Mouse (Mus musculus) MEL (cell line): ENCODE results near the gene Mrvi1. TPM values are rescaled to one million over a fixed set of nuclear protein-coding genes. Genes with fewer than 3 reads are reported as not detected.

Experiments used
- DNase-seq: peaks from one replicate; pipeline ENCODE4 v3.0.0; 2011; ENCODE audit warnings: low read depth, low spot score
- H3K27ac ChIP-seq: 2 replicates; pipeline ENCODE4 v1.5.1; 2012; ENCODE audit warnings: low read depth, mild to moderate bottlenecking, control low read depth, low read length, moderate library complexity; ENCODE audit not compliant: control insufficient read depth
- H3K27me3 ChIP-seq, 2 experiments: fragments of 150-350 bp in 1 of 2; sonication (generic) in 1 of 2; 2 replicates each; pipeline ENCODE4 v1.6.1; 2012; ENCODE audit warnings: low read length in 2 of 2, mild to moderate bottlenecking in 2 of 2, improper control_type of control experiment in 1 of 2, moderate library complexity in 1 of 2; ENCODE audit not compliant: insufficient read depth in 2 of 2, control insufficient read depth in 1 of 2
- H3K36me3 ChIP-seq, 2 experiments: 2 replicates each; pipeline ENCODE4 v1.6.1; 2012 to 2014; ENCODE audit warnings: low read length in 2 of 2, improper control_type of control experiment in 1 of 2, inconsistent platforms in 1 of 2, mild to moderate bottlenecking in 1 of 2; ENCODE audit not compliant: insufficient read depth in 2 of 2, control insufficient read depth in 1 of 2
- H3K4me1 ChIP-seq, 2 experiments: fragments of 150-350 bp in 1 of 2; sonication (generic) in 1 of 2; 2 replicates each; pipeline ENCODE4 v1.6.1; 2012; ENCODE audit warnings: low read length in 2 of 2, improper control_type of control experiment in 1 of 2, mild to moderate bottlenecking in 1 of 2; ENCODE audit not compliant: insufficient read depth in 2 of 2, control insufficient read depth in 1 of 2
- H3K4me3 ChIP-seq, 2 experiments: fragments of 150-350 bp in 1 of 2; sonication (generic) in 1 of 2; 2 replicates each; pipeline ENCODE4 v1.5.1; 2012; ENCODE audit warnings: low read depth in 2 of 2, low read length in 2 of 2, mild to moderate bottlenecking in 2 of 2, moderate library complexity in 2 of 2, control low read depth in 1 of 2, improper control_type of control experiment in 1 of 2; ENCODE audit not compliant: control insufficient read depth in 1 of 2, insufficient read depth in 1 of 2
- H3K79me2 ChIP-seq: 2 replicates; pipeline ENCODE4 v1.6.1; 2012; ENCODE audit warnings: mild to moderate bottlenecking, low read length, moderate library complexity; ENCODE audit not compliant: control insufficient read depth, poor library complexity, insufficient read depth
- H3K9ac ChIP-seq: 2 replicates; pipeline ENCODE4 v1.6.1; 2012; ENCODE audit warnings: low read depth, mild to moderate bottlenecking, control low read depth, low read length, moderate library complexity; ENCODE audit not compliant: control insufficient read depth, poor library complexity, severe bottlenecking
- H3K9me3 ChIP-seq: fragments of 150-350 bp; sonication (generic); replicated peaks from 2 replicates; pipeline ENCODE4 v1.6.1; 2012; ENCODE audit warnings: mild to moderate bottlenecking, low read length, improper control_type of control experiment, moderate library complexity; ENCODE audit not compliant: insufficient read depth
- BHLHE40 ChIP-seq: IDR thresholded peaks from 2 replicates; pipeline ENCODE4 v1.6.1; 2012; ENCODE audit warnings: low read depth, mild to moderate bottlenecking, inconsistent platforms, low read length, improper control_type of control experiment, borderline replicate concordance
- CHD1 ChIP-seq: IDR thresholded peaks from 2 replicates; pipeline ENCODE4 v1.6.1; 2012; ENCODE audit warnings: low read depth, mild to moderate bottlenecking, inconsistent platforms, low read length, improper control_type of control experiment
- CTCF ChIP-seq, 3 experiments: IDR thresholded peaks in 2 of 3; conservative IDR thresholded peaks in 1 of 3; 2 replicates each; pipeline ENCODE4 v1.5.1; 2011 to 2012; ENCODE audit warnings: low read length in 3 of 3, low read depth in 2 of 3, mild to moderate bottlenecking in 2 of 3, improper control_type of control experiment in 1 of 3, inconsistent platforms in 1 of 3, mixed read lengths in 1 of 3, moderate library complexity in 1 of 3; ENCODE audit not compliant: control insufficient read depth in 1 of 3, insufficient read depth in 1 of 3, poor library complexity in 1 of 3, severe bottlenecking in 1 of 3
- E2F4 ChIP-seq: IDR thresholded peaks from 2 replicates; pipeline ENCODE4 v1.6.1; 2011; ENCODE audit warnings: low read depth, low read length, improper control_type of control experiment, borderline replicate concordance
- ELF1 ChIP-seq: IDR thresholded peaks from 2 replicates; pipeline ENCODE4 v1.6.1; 2014; ENCODE audit warnings: low read depth, mild to moderate bottlenecking, inconsistent platforms, low read length, improper control_type of control experiment, moderate library complexity
- EP300 ChIP-seq, 2 experiments: IDR thresholded peaks; 2 replicates each; pipeline ENCODE4 v1.6.1; 2011; ENCODE audit warnings: improper control_type of control experiment in 2 of 2, low read length in 2 of 2, low read depth in 1 of 2, mild to moderate bottlenecking in 1 of 2
- GATA1 ChIP-seq: IDR thresholded peaks from 2 replicates; pipeline ENCODE4 v1.6.1; 2011; ENCODE audit warnings: low read depth, low read length, improper control_type of control experiment
- HCFC1 ChIP-seq: IDR thresholded peaks from 2 replicates; pipeline ENCODE4 v1.6.1; 2012; ENCODE audit warnings: low read depth, mild to moderate bottlenecking, inconsistent platforms, low read length, improper control_type of control experiment, moderate library complexity
- KAT2A ChIP-seq: conservative IDR thresholded peaks from 2 replicates; pipeline ENCODE4 v1.6.1; 2012; ENCODE audit warnings: low read depth, low read length, improper control_type of control experiment, inconsistent platforms
- MAFK ChIP-seq: IDR thresholded peaks from 2 replicates; pipeline ENCODE4 v1.6.1; 2011; ENCODE audit warnings: low read depth, mild to moderate bottlenecking, low read length, improper control_type of control experiment, borderline replicate concordance
- MAX ChIP-seq: IDR thresholded peaks from 2 replicates; pipeline ENCODE4 v1.6.1; 2011; ENCODE audit warnings: low read length, improper control_type of control experiment
- MAZ ChIP-seq: IDR thresholded peaks from 2 replicates; pipeline ENCODE4 v1.6.1; 2012; ENCODE audit warnings: low read depth, mild to moderate bottlenecking, inconsistent platforms, low read length, improper control_type of control experiment
- MEF2A ChIP-seq: IDR thresholded peaks from 2 replicates; pipeline ENCODE4 v1.6.1; 2014; ENCODE audit warnings: low read depth, mild to moderate bottlenecking, inconsistent platforms, low read length, improper control_type of control experiment; ENCODE audit not compliant: poor library complexity, insufficient replicate concordance, severe bottlenecking; ENCODE audit errors: extremely low read depth
- MYB ChIP-seq: IDR thresholded peaks from 2 replicates; pipeline ENCODE4 v1.6.1; 2011; ENCODE audit warnings: mild to moderate bottlenecking, low read depth, low read length, improper control_type of control experiment
- NELFE ChIP-seq: IDR thresholded peaks from 2 replicates; pipeline ENCODE4 v1.6.1; 2011; ENCODE audit warnings: low read depth, low read length, improper control_type of control experiment
- NRF1 ChIP-seq: IDR thresholded peaks from 2 replicates; pipeline ENCODE4 v1.6.1; 2014; ENCODE audit warnings: low read depth, mild to moderate bottlenecking, inconsistent platforms, low read length, improper control_type of control experiment, moderate library complexity; ENCODE audit not compliant: poor library complexity, insufficient read depth, severe bottlenecking
- POLR2A ChIP-seq, 2 experiments: IDR thresholded peaks; 2 replicates each; pipeline ENCODE4 v1.6.1; 2011 to 2012; ENCODE audit warnings: low read length in 2 of 2, mild to moderate bottlenecking in 2 of 2, control low read depth in 1 of 2, improper control_type of control experiment in 1 of 2, low read depth in 1 of 2, moderate library complexity in 1 of 2; ENCODE audit not compliant: control insufficient read depth in 1 of 2, insufficient read depth in 1 of 2, poor library complexity in 1 of 2
- POLR2AphosphoS2 ChIP-seq: IDR thresholded peaks from 2 replicates; pipeline ENCODE4 v1.6.1; 2011; ENCODE audit warnings: low read length, improper control_type of control experiment
- POLR2AphosphoS5 ChIP-seq: IDR thresholded peaks from 2 replicates; pipeline ENCODE4 v1.6.1; 2012; ENCODE audit warnings: low read depth, borderline replicate concordance, mild to moderate bottlenecking, inconsistent platforms, low read length, moderate library complexity, mixed read lengths
- RAD21 ChIP-seq: IDR thresholded peaks from 2 replicates; pipeline ENCODE4 v1.6.1; 2011; ENCODE audit warnings: mild to moderate bottlenecking, low read depth, low read length, improper control_type of control experiment
- SIN3A ChIP-seq: IDR thresholded peaks from 2 replicates; pipeline ENCODE4 v1.6.1; 2012; ENCODE audit warnings: low read length, improper control_type of control experiment, inconsistent platforms
- SMC3 ChIP-seq: IDR thresholded peaks from 2 replicates; pipeline ENCODE4 v1.6.1; 2011; ENCODE audit warnings: low read depth, low read length, improper control_type of control experiment
- TAL1 ChIP-seq: IDR thresholded peaks from 2 replicates; pipeline ENCODE4 v1.6.1; 2012; ENCODE audit warnings: mild to moderate bottlenecking, inconsistent platforms, low read length, moderate library complexity, mixed read lengths
- USF1 ChIP-seq: IDR thresholded peaks from 2 replicates; pipeline ENCODE4 v1.6.1; 2014; ENCODE audit warnings: low read depth, mild to moderate bottlenecking, inconsistent platforms, low read length, improper control_type of control experiment, moderate library complexity
- ZKSCAN1 ChIP-seq: IDR thresholded peaks from 2 replicates; pipeline ENCODE4 v1.6.1; 2012; ENCODE audit warnings: low read depth, mild to moderate bottlenecking, inconsistent platforms, low read length, improper control_type of control experiment, moderate library complexity
- ZNF384 ChIP-seq: IDR thresholded peaks from 2 replicates; pipeline ENCODE4 v1.6.1; 2012; ENCODE audit warnings: low read depth, mild to moderate bottlenecking, inconsistent platforms, low read length, improper control_type of control experiment
- polyA plus RNA-seq, 2 experiments: library from polyadenylated mRNA; stranded (reverse) in 1 of 2; unstranded in 1 of 2; fragments of >175 nt in 1 of 2; fragments of >200 nt in 1 of 2; gene quantifications; 2 replicates each; pipeline versions ENCODE4 v1.2.1 to v1.2.4; 2012; ENCODE audit warnings: low replicate concordance in 2 of 2, low read depth in 1 of 2; ENCODE audit not compliant: insufficient read length in 2 of 2, insufficient read depth in 1 of 2, missing spikeins in 1 of 2
- total RNA-seq: library from RNA; depleted of rRNA; stranded (reverse); fragments of 300-350 nt; gene quantifications from 2 replicates; pipeline ENCODE4 v1.2.3, GENCODE M21; 2012

The Mrvi1 gene
- total and polyA plus RNA-seq, 3 experiments, result 0.19 to 0.92 TPM; not detected in 1

DNA sequence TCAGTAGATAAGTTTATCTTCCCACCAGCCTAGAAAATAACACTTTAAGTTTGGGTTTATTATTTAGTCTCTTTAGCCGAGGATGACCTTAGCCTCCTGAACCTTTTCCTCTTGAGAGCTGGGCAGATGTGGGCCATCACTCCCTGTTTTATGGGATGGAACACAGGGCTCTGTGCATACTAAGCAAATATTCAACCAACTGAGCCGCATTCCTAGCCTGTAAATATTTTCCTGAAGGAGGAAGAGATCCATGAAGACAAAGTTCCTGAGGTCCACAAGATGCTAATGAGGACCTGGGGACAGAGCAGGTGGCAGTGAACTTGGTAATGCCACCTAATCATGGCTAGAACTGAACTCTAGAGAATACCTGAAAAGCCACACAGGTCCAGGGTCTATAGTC, 9.5 kb downstream of the Mrvi1 start:
- no peaks in the 10 kb centered on the region for H3K9me3 ChIP-seq
- no peak overlapping the region for H3K9ac ChIP-seq
- peaks cover 0 to 13% of the 10 kb centered on the region in 2 experiments; a peak in 2 of 4 replicates for H3K36me3 ChIP-seq
- no peak overlapping the region for H3K4me3 ChIP-seq
- H3K27ac ChIP-seq, result no peak overlapping the region
- TF ChIP-seq ELF1, result no peak
- TF ChIP-seq SIN3A, result no peak
- no peak for TF ChIP-seq E2F4
- TF ChIP-seq CHD1, result no peak
- TF ChIP-seq HCFC1, result no peak
- no peak for TF ChIP-seq MYB
- no peak for TF ChIP-seq GATA1
- no peak for TF ChIP-seq TAL1
- TF ChIP-seq CTCF (IDR thresholded peaks at IDR 0.05 in 2 of 3, conservative IDR thresholded peaks at IDR 0.05 in 1 of 3; ENCODE audit: control insufficient read depth in 1 of 3, insufficient read depth in 1 of 3, low read depth in 2 of 3, low read length in 3 of 3, poor library complexity in 1 of 3, severe bottlenecking in 1 of 3), result no peak
- TF ChIP-seq MAFK, result no peak
- TF ChIP-seq RAD21, result no peak
- TF ChIP-seq NRF1, result no peak
- no peak for TF ChIP-seq NELFE
- no peak for TF ChIP-seq MAX
- TF ChIP-seq USF1, result no peak
- no peak for TF ChIP-seq MEF2A
- no peak for TF ChIP-seq ZKSCAN1
- TF ChIP-seq BHLHE40, result no peak
- TF ChIP-seq, all 39 proteins: peak for 0
- DNase-seq, result no peak
- Histone ChIP-seq H3K27me3 (no peaks in the 10 kb centered on the region), H3K79me2 (no peaks in the 10 kb centered on the region), H3K4me1 (peaks cover 17 to 22% of the 10 kb centered on the region in 2 experiments)

DNA sequence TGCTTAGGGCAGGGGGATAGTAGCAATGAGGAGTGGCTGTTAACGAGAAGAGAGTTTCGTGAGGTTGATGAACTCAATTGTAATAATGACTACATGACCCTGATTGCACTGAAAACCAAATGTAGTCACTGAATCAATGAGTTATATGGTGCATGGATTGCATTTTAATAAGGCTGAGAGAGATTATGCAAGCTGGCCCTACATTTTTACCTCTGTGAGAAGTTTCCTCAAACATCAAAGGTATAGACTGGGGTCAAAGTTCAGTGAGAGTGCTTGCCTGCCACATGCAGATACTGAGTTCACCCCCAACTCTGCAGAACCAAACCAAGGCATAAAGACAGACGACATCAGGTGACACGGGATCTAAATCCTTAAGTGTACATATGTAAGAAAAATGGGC, 14.9 kb downstream of the Mrvi1 start:
- DNase-seq, result no peak
- H3K4me1 ChIP-seq, result peaks cover 7 to 16% of the 10 kb centered on the region in 2 experiments; a peak in 3 of 4 replicates
- no peak overlapping the region for H3K9ac ChIP-seq
- peaks cover 0 to 8% of the 10 kb centered on the region in 2 experiments; a peak in 2 of 4 replicates for H3K36me3 ChIP-seq
- no peak overlapping the region for H3K27ac ChIP-seq
- no peaks in the 10 kb centered on the region for H3K9me3 ChIP-seq
- H3K27me3 ChIP-seq, result no peaks in the 10 kb centered on the region
- no peaks in the 10 kb centered on the region for H3K79me2 ChIP-seq
- TF ChIP-seq BHLHE40, result no peak
- no peak for TF ChIP-seq POLR2AphosphoS2
- TF ChIP-seq MYB, result no peak
- TF ChIP-seq HCFC1, result no peak
- no peak for TF ChIP-seq EP300 (IDR thresholded peaks at IDR 0.05; ENCODE audit: low read depth in 1 of 2, low read length in 2 of 2)
- no peak for TF ChIP-seq MAZ
- no peak for TF ChIP-seq POLR2A (IDR thresholded peaks at IDR 0.05; ENCODE audit: control insufficient read depth in 1 of 2, insufficient read depth in 1 of 2, low read depth in 1 of 2, low read length in 2 of 2, poor library complexity in 1 of 2)
- no peak for TF ChIP-seq SMC3
- no peak for TF ChIP-seq MEF2A
- TF ChIP-seq KAT2A, result no peak
- TF ChIP-seq ZNF384, result no peak
- TF ChIP-seq POLR2AphosphoS5, result no peak
- TF ChIP-seq CTCF (IDR thresholded peaks at IDR 0.05 in 2 of 3, conservative IDR thresholded peaks at IDR 0.05 in 1 of 3; ENCODE audit: control insufficient read depth in 1 of 3, insufficient read depth in 1 of 3, low read depth in 2 of 3, low read length in 3 of 3, poor library complexity in 1 of 3, severe bottlenecking in 1 of 3), result no peak
- H3K4me3 ChIP-seq, result no peak overlapping the region
